8 mouse cellular contexts compared by ENCODE assay signal in genomic region chr5:105701844-105702243, GRCm38 (mm10). TPM values are rescaled to one million over a fixed set of nuclear protein-coding genes. Genes with fewer than 3 reads are reported as not detected.
A peak's percentile ranks its signal among the peaks of the same experiment; 100 is the strongest.
DNase-seq lines count a peak whose midpoint lies in the region; ATAC-seq and TF ChIP-seq lines count a peak whose summit lies in the region.

No protein-coding gene starts in this region.

- whole genome bisulfite sequencing in hindbrain, postnatal 0 days: 87% methylated on average over 8 of the region's 8 CpGs
- 56% methylated on average over 8 of the region's 8 CpGs for WGBS in lung, embryonic 14.5 days
- 54% methylated on average over 8 of the region's 8 CpGs for WGBS in stomach, embryonic 14.5 days

- no peaks in the 10 kb centered on the region for H3K36me3 ChIP-seq in hindbrain, postnatal 0 days (ENCODE audit: insufficient read depth, low read length)
- H3K36me3 ChIP-seq in lung, embryonic 14.5 days (ENCODE audit: insufficient read depth): no peaks in the 10 kb centered on the region
- no peaks in the 10 kb centered on the region for H3K36me3 ChIP-seq in stomach, embryonic 14.5 days (ENCODE audit: control insufficient read depth, insufficient read depth, low read length)

- H3K27me3 ChIP-seq in hindbrain, postnatal 0 days (ENCODE audit: insufficient read depth, low read length): no peaks in the 10 kb centered on the region
- H3K27me3 ChIP-seq in lung, embryonic 14.5 days (ENCODE audit: insufficient read depth, low read length): no peaks in the 10 kb centered on the region; the same call in 1 of the 2 replicates
- no peaks in the 10 kb centered on the region for H3K27me3 ChIP-seq in stomach, embryonic 14.5 days (ENCODE audit: control insufficient read depth, insufficient read depth, low read length)

- ATAC-seq in hindbrain, postnatal 0 days: no peak
- ATAC-seq in lung, embryonic 14.5 days (ENCODE audit: insufficient read depth): no peak
- ATAC-seq in stomach, embryonic 14.5 days (ENCODE audit: insufficient number of reproducible peaks, insufficient read depth, low FRiP score, low read depth): no peak

- H3K27ac ChIP-seq in gastrocnemius, adult 2 months: peak overlapping the region; percentile 90
- H3K27ac ChIP-seq in hindbrain, postnatal 0 days: no peak overlapping the region
- no peak overlapping the region for H3K27ac ChIP-seq in lung, embryonic 14.5 days (ENCODE audit: low read depth)
- H3K27ac ChIP-seq in stomach, embryonic 14.5 days (ENCODE audit: low read length): no peak overlapping the region

- H3K9me3 ChIP-seq in hindbrain, postnatal 0 days (ENCODE audit: low read length): no peaks in the 10 kb centered on the region
- no peaks in the 10 kb centered on the region for H3K9me3 ChIP-seq in lung, embryonic 14.5 days (ENCODE audit: low read depth, low read length)
- H3K9me3 ChIP-seq in stomach, embryonic 14.5 days (ENCODE audit: control insufficient read depth, low read depth, low read length): no peaks in the 10 kb centered on the region

- intact Hi-C loops in gastrocnemius, adult 2 months (cut with DNase I): no loop called here
- intact Hi-C loops in gastrocnemius, postnatal 36 days (cut with DNase I): no loop called here
- intact Hi-C loops in left cerebral cortex, postnatal 25 days (cut with DNase I): no loop called here

- TF ChIP-seq CTCF in gastrocnemius, adult 2 months (IDR thresholded peaks at IDR 0.05): no peak
- no peak for TF ChIP-seq CTCF in hindbrain, postnatal 0 days (IDR thresholded peaks at IDR 0.05; ENCODE audit: low read depth)
- TF ChIP-seq CTCF in lung, embryonic 14.5 days (IDR thresholded peaks at IDR 0.05; ENCODE audit: low read depth): no peak

- H3K9ac ChIP-seq in hindbrain, postnatal 0 days (replicated peaks; ENCODE audit: low read length): no peak overlapping the region
- H3K9ac ChIP-seq in lung, embryonic 14.5 days: no peak overlapping the region
- H3K9ac ChIP-seq in stomach, embryonic 14.5 days (replicated peaks; ENCODE audit: low read depth, low read length): no peak overlapping the region

- peak; percentile 37 for DNase-seq in gastrocnemius, adult 2 months
- no peak for DNase-seq in gastrocnemius, postnatal 36 days
- no peak for DNase-seq in hindbrain, postnatal 0 days (ENCODE audit: low spot score)
- DNase-seq in lung, embryonic 14.5 days: no peak
- DNase-seq in urinary bladder, postnatal 25 days (ENCODE audit: low spot score): no peak
- no peak for DNase-seq in left cerebral cortex, postnatal 25 days (ENCODE audit: low spot score in 2 of 2)
- no peak for DNase-seq in urinary bladder, adult 18-20 months (ENCODE audit: low spot score in 2 of 2)

- peak overlapping the region; percentile 92 for H3K4me3 ChIP-seq in gastrocnemius, adult 2 months
- H3K4me3 ChIP-seq in hindbrain, postnatal 0 days (ENCODE audit: low read length): no peak overlapping the region
- peak overlapping the region; percentile 9; the same call in 1 of the 2 replicates for H3K4me3 ChIP-seq in lung, embryonic 14.5 days (ENCODE audit: low read depth, low read length)
- no peak overlapping the region for H3K4me3 ChIP-seq in stomach, embryonic 14.5 days (ENCODE audit: low read depth, low read length)

- H3K4me1 ChIP-seq in hindbrain, postnatal 0 days (ENCODE audit: insufficient read depth, low read length): peaks cover 13% of the 10 kb centered on the region
- peaks cover 9% of the 10 kb centered on the region for H3K4me1 ChIP-seq in lung, embryonic 14.5 days (ENCODE audit: insufficient read depth)
- peaks cover 26% of the 10 kb centered on the region; the same call in 1 of the 2 replicates for H3K4me1 ChIP-seq in stomach, embryonic 14.5 days (ENCODE audit: control insufficient read depth, insufficient read depth, low read length)

- H3K4me2 ChIP-seq in hindbrain, postnatal 0 days (ENCODE audit: low read depth, low read length): peak overlapping the region; percentile 63; the same call in 1 of the 2 replicates
- H3K4me2 ChIP-seq in lung, embryonic 14.5 days: peak overlapping the region; percentile 94; the same call in 1 of the 2 replicates
- H3K4me2 ChIP-seq in stomach, embryonic 14.5 days (replicated peaks; ENCODE audit: low read depth, low read length): peak overlapping the region; percentile 90; the same call in 1 of the 2 replicates

RNA-seq across cellular contexts. Expression of gene Lrrc8d, which starts 2.1 kb away (rescaled TPM):
- 1 to 10 TPM; 3.2 to 5.0 TPM for total RNA-seq in gastrocnemius, adult 2 months (2021)
- total RNA-seq in gastrocnemius, postnatal 36 days (2021): 1 to 10 TPM; 3.0 to 4.4 TPM
- 11.7 and 14.2 TPM in 2 replicates for total RNA-seq in hindbrain, postnatal 0 days (2014; rRNA removed)
- 27.6 and 27.7 TPM in 2 replicates for polyA plus RNA-seq in hindbrain, postnatal 0 days (2015; fragmentation: Nextera tagmentation; extraction: Ambion mirVana)
- polyA plus RNA-seq in lung, embryonic 14.5 days (2014; fragmentation: Nextera tagmentation; extraction: Ambion mirVana): 25.0 and 27.1 TPM in 2 replicates
- polyA plus RNA-seq in stomach, embryonic 14.5 days (2014; fragmentation: Nextera tagmentation; extraction: Ambion mirVana): 17.6 and 20.7 TPM in 2 replicates
- 10 to 100 TPM; 35.1 to 35.4 TPM for total RNA-seq in left cerebral cortex, postnatal 25 days (2021)

Comparison
In these comparisons a context has a peak if more than half of its experiments do, and no peak if none do; other contexts are left out.
1. H3K4me3 ChIP-seq: peak in gastrocnemius, adult 2 months (single experiment) and lung, embryonic 14.5 days (single experiment); none in hindbrain, postnatal 0 days (single experiment) and stomach, embryonic 14.5 days (single experiment).
2. Peak in every context shown above with its lines, with median percentiles within 50 percentile points of each other: H3K4me2 ChIP-seq.